Mouse (Mus musculus) hindbrain, postnatal 0 days (tissue): ENCODE measurements around the gene Ccdc61. TPM values are rescaled to one million over a fixed set of nuclear protein-coding genes. Genes with fewer than 3 reads are reported as not detected.

Experiments
- ATAC-seq: fragments of 200-750 bp; cut with Nextera tagmentation; 2 replicates; pipeline ENCODE4 v1.8.0; 2017; ENCODE audit warnings: mild to moderate bottlenecking, moderate TSS enrichment, moderate library complexity
- DNase-seq: peaks from one replicate; pipeline ENCODE4 v3.0.0-alpha.2; 2015; ENCODE audit warnings: low spot score
- H3K27ac ChIP-seq: fragments of 300-500 bp; sonication (generic); 2 replicates; pipeline ENCODE4 v1.5.1; 2014; ENCODE audit warnings: mild to moderate bottlenecking
- H3K27me3 ChIP-seq: fragments of 300-500 bp; sonication (generic); 2 replicates; pipeline ENCODE4 v1.6.1; 2014; ENCODE audit warnings: low read length, mixed read lengths; ENCODE audit not compliant: insufficient read depth
- H3K36me3 ChIP-seq: fragments of 300-500 bp; sonication (generic); 2 replicates; pipeline ENCODE4 v1.6.1; 2014; ENCODE audit warnings: low read length, mixed read lengths; ENCODE audit not compliant: insufficient read depth
- H3K4me1 ChIP-seq: fragments of 300-500 bp; sonication (generic); 2 replicates; pipeline ENCODE4 v1.6.1; 2014; ENCODE audit warnings: antibody characterized with exemption, low read length, mixed read lengths; ENCODE audit not compliant: insufficient read depth
- H3K4me2 ChIP-seq: fragments of 300-500 bp; sonication (generic); 2 replicates; pipeline ENCODE4 v1.6.1; 2014; ENCODE audit warnings: low read depth, mild to moderate bottlenecking, low read length, moderate library complexity, mixed read lengths
- H3K4me3 ChIP-seq: fragments of 300-500 bp; sonication (generic); 2 replicates; pipeline ENCODE4 v1.5.1; 2014; ENCODE audit warnings: low read length
- H3K9ac ChIP-seq: fragments of 300-500 bp; sonication (generic); replicated peaks from 2 replicates; pipeline ENCODE4 v1.6.1; 2014; ENCODE audit warnings: mild to moderate bottlenecking, low read length, moderate library complexity, mixed read lengths
- H3K9me3 ChIP-seq: fragments of 300-500 bp; sonication (generic); 2 replicates; pipeline ENCODE4 v1.6.1; 2016; ENCODE audit warnings: low read length, mixed read lengths
- CTCF ChIP-seq: IDR thresholded peaks from 2 replicates; pipeline ENCODE4 v1.5.1; 2016; ENCODE audit warnings: antibody characterized with exemption, control low read depth, low read depth
- WGBS: fragments of 180-500 bp; shearing (Covaris S2); extraction: QIAGEN DNeasy Blood & Tissue Kit; methylation state at CpG from one replicate; pipeline ENCODE4 v1.1.7; 2014; 5-methylcytosine and 5-hydroxymethylcytosine counted together
- polyA plus RNA-seq: library from polyadenylated mRNA; unstranded; fragments of >200 nt; fragmentation: Nextera tagmentation; extraction: Ambion mirVana; gene quantifications from 2 replicates; pipeline ENCODE4 v1.2.1, GENCODE M21; 2015
- total RNA-seq: library from RNA; depleted of rRNA; stranded (reverse); fragments of >200 nt; gene quantifications from 2 replicates; pipeline ENCODE4 v1.2.3, GENCODE M21; 2014; rRNA removed

The Ccdc61 gene
- total RNA-seq (22.0 and 31.5 TPM in 2 replicates), polyA plus RNA-seq (32.9 and 35.2 TPM in 2 replicates)

GRCm38 (mm10) chr7:18910241-18910831 lies at the start of gene Ccdc61:
Gene Ccdc61 (minus strand): TSS chr7:18910415.
- peak; percentile 99 for DNase-seq
- no peaks in the 10 kb centered on the region for H3K27me3 ChIP-seq
- H3K9me3 ChIP-seq, result no peaks in the 10 kb centered on the region
- WGBS, result under 1% methylated on average over 33 of the region's 33 CpGs
- H3K36me3 ChIP-seq, result no peaks in the 10 kb centered on the region
- ATAC-seq, result peak; percentile 99
- H3K4me1 ChIP-seq, result 0 out of 2 replicates have a peak, but pooled peaks cover 3% of the 10 kb centered on the region
- peak within 1 kb of the TSS; percentile 60 for H3K4me3 ChIP-seq
- H3K27ac ChIP-seq, result no peak within 1 kb of the TSS; the same call in 1 of the 2 replicates
- H3K9ac ChIP-seq, result peak within 1 kb of the TSS; percentile 45
- peak within 1 kb of the TSS; percentile 76 for H3K4me2 ChIP-seq
- no peak for TF ChIP-seq CTCF

GRCm38 (mm10) chr7:18959446-18959845 lies 49.2 kb upstream of the Ccdc61 start:
- peaks cover 17% of the 10 kb centered on the region for H3K4me1 ChIP-seq
- 61% methylated on average over 8 of the region's 8 CpGs for WGBS
- no peak overlapping the region for H3K27ac ChIP-seq
- ATAC-seq, result no peak
- H3K9ac ChIP-seq, result no peak overlapping the region
- no peaks in the 10 kb centered on the region for H3K9me3 ChIP-seq
- H3K27me3 ChIP-seq, result no peaks in the 10 kb centered on the region
- no peak overlapping the region for H3K4me3 ChIP-seq
- no peak overlapping the region for H3K4me2 ChIP-seq
- DNase-seq, result peak; percentile 48
- TF ChIP-seq CTCF, result no peak
- no peaks in the 10 kb centered on the region; the same call in 1 of the 2 replicates for H3K36me3 ChIP-seq

GRCm38 (mm10) chr7:18958384-18958766 lies 48.2 kb upstream of the Ccdc61 start:
- ATAC-seq, result peak; percentile 2

GRCm38 (mm10) chr7:18957569-18958383 lies 47.6 kb upstream of the Ccdc61 start:
- Histone ChIP-seq H3K36me3 (peaks cover 4% of the 10 kb centered on the region; the same call in 1 of the 2 replicates), H3K9me3 (no peaks in the 10 kb centered on the region), H3K27ac (peak overlapping the region; percentile 73), H3K4me1 (peaks cover 15% of the 10 kb centered on the region), H3K4me2 (peak overlapping the region; percentile 65), H3K27me3 (no peaks in the 10 kb centered on the region), H3K4me3 (peak overlapping the region; percentile 37), H3K9ac (peak overlapping the region; percentile 51)
- ATAC-seq (peak; percentile 47), DNase-seq (peak; percentile 76)
- 3% methylated on average over 50 of the region's 107 CpGs for WGBS
- peak; percentile 36 for TF ChIP-seq CTCF

More at GRCm38 (mm10) chr7:18958384-18958766, 48.2 kb upstream of the Ccdc61 start:
- H3K9me3 ChIP-seq, result no peaks in the 10 kb centered on the region
- H3K9ac ChIP-seq, result peak overlapping the region; percentile 51
- H3K27me3 ChIP-seq, result no peaks in the 10 kb centered on the region
- peak overlapping the region; percentile 73 for H3K27ac ChIP-seq
- H3K36me3 ChIP-seq, result peaks cover 2% of the 10 kb centered on the region; the same call in 1 of the 2 replicates
- peaks cover 17% of the 10 kb centered on the region for H3K4me1 ChIP-seq
- TF ChIP-seq CTCF, result no peak
- no peak for DNase-seq
- H3K4me2 ChIP-seq, result peak overlapping the region; percentile 65
- 15% methylated on average over 21 of the region's 21 CpGs for WGBS
- peak overlapping the region; percentile 37 for H3K4me3 ChIP-seq

- Histone ChIP-seq H3K4me2 (0 out of 2 replicates have a peak overlapping the region, but pooled peaks have one; percentile 10), H3K27me3 (no peaks in the 10 kb centered on the region), H3K27ac (0 out of 2 replicates have a peak overlapping the region, but pooled peaks have one; percentile 80), H3K9me3 (no peaks in the 10 kb centered on the region), H3K36me3 (peaks cover 16% of the 10 kb centered on the region; the same call in 1 of the 2 replicates), H3K9ac (no peak overlapping the region), H3K4me1 (peaks cover 23% of the 10 kb centered on the region), H3K4me3 (no peak overlapping the region)
- DNase-seq (no peak), ATAC-seq (no peak)
- no peak for TF ChIP-seq CTCF
- whole genome bisulfite sequencing, result 27% methylated on average over 15 of the region's 15 CpGs
These were observed 41.2 kb upstream of the Ccdc61 start for GRCm38 (mm10) chr7:18951397-18951796.

GRCm38 (mm10) chr7:18950523-18951315 lies 40.5 kb upstream of the Ccdc61 start:
- peaks cover 17% of the 10 kb centered on the region; the same call in 1 of the 2 replicates for H3K36me3 ChIP-seq

More at GRCm38 (mm10) chr7:18950523-18951315, 40.5 kb upstream of the Ccdc61 start:
- Histone ChIP-seq H3K9ac (no peak overlapping the region), H3K4me2 (peak overlapping the region; percentile 28), H3K27ac (peak overlapping the region; percentile 80), H3K4me3 (no peak overlapping the region; the same call in 1 of the 2 replicates), H3K9me3 (no peaks in the 10 kb centered on the region), H3K27me3 (no peaks in the 10 kb centered on the region), H3K4me1 (peaks cover 23% of the 10 kb centered on the region)
- TF ChIP-seq CTCF, result no peak
- ATAC-seq (peak; percentile 54), DNase-seq (peak; percentile 79)
- WGBS, result 13% methylated on average over 18 of the region's 18 CpGs
